Mouse (Mus musculus): ENCODE data around the gene Slc18a3. TPM values are rescaled to one million over a fixed set of nuclear protein-coding genes. Genes with fewer than 3 reads are reported as not detected.

Gene Slc18a3
- polyA plus RNA-seq, 1 experiment from 2014 or later: 0.08 TPM

DNA sequence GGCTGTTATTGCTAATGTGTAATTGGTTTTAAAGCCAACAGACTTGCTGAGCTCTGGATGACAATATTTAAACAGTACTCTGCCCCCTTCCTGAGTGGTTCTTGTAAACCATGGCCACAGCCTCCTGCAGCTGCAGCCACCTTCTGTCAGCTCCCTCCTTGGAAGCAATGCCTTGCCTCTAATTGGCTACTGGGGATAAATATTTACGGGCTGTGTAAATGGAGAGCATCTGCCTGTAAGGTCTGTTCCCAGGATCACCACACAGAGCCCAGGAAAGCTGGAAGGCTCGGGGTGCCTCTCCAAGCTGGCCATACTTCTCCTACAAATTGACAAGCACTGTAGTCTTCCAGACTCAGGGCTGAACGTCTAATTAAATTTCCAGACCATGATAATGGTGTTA is 24.9 kb downstream of the Slc18a3 start:
- Histone ChIP-seq H3K9ac (ENCODE audit: low read length) (no peak overlapping the region), H3K4me3 (ENCODE audit: low read depth, low read length) (no peak overlapping the region), H3K9me3 (ENCODE audit: control insufficient read depth, low read length) (no peaks in the 10 kb centered on the region), H3K4me1 (ENCODE audit: control insufficient read depth, insufficient read depth, low read length) (0 out of 2 replicates have a peak, but pooled peaks cover 4% of the 10 kb centered on the region), H3K27ac (replicated peaks; ENCODE audit: low read depth, low read length) (no peak overlapping the region), H3K36me3 (ENCODE audit: control insufficient read depth, insufficient read depth, low read length) (no peaks in the 10 kb centered on the region), H3K27me3 (ENCODE audit: control insufficient read depth, insufficient read depth, low read length) (no peaks in the 10 kb centered on the region), H3K4me2 (ENCODE audit: low read depth, severe bottlenecking) (no peak overlapping the region)
- DNase-seq (ENCODE audit: low spot score): no peak
- 12% methylated on average over 3 of the region's 3 CpGs for WGBS
- ATAC-seq (ENCODE audit: insufficient number of reproducible peaks, low FRiP score, low TSS enrichment, low read depth): no peak

DNA sequence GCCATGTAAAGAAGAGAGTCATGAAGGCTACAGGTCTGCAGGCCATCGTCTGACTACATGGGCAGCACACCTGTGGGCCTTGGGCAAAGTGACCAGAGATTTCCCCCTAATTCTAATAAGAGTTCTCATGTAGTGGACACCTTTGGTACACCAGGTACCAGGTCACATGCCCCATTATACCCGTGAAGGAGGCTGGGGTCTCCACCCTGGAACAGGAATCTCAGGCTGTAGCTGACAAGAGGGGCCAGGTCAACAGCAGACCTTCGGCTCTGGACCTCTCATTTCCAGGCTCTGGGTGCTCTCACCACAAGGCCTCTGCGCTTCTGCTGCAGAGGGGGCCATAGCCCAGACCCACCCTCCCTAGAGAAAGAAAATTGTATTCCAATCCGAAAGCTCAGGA is 25.3 kb downstream of the Slc18a3 start:
- H3K9me3 ChIP-seq (ENCODE audit: control insufficient read depth, low read length): no peaks in the 10 kb centered on the region
- H3K4me2 ChIP-seq (ENCODE audit: low read depth, severe bottlenecking): no peak overlapping the region
- WGBS: 51% methylated on average over 5 of the region's 5 CpGs
- H3K4me1 ChIP-seq (ENCODE audit: control insufficient read depth, insufficient read depth, low read length): 0 out of 2 replicates have a peak, but pooled peaks cover 4% of the 10 kb centered on the region
- no peak overlapping the region for H3K9ac ChIP-seq (ENCODE audit: low read length)
- ATAC-seq (ENCODE audit: insufficient number of reproducible peaks, low FRiP score, low TSS enrichment, low read depth) (no peak), DNase-seq (ENCODE audit: low spot score) (no peak)
- 0 out of 2 replicates have a peak overlapping the region, but pooled peaks have one; percentile 8 for H3K27ac ChIP-seq (replicated peaks; ENCODE audit: low read depth, low read length)
- no peaks in the 10 kb centered on the region for H3K36me3 ChIP-seq (ENCODE audit: control insufficient read depth, insufficient read depth, low read length)
- H3K4me3 ChIP-seq (ENCODE audit: low read depth, low read length): no peak overlapping the region
- H3K27me3 ChIP-seq (ENCODE audit: control insufficient read depth, insufficient read depth, low read length): no peaks in the 10 kb centered on the region

GRCm38 (mm10) chr14:32437352-32437793 is 27.3 kb downstream of the Slc18a3 start:
- H3K4me1 ChIP-seq (ENCODE audit: control insufficient read depth, insufficient read depth, low read length): 0 out of 2 replicates have a peak, but pooled peaks cover 4% of the 10 kb centered on the region
- 22% methylated on average over 5 of the region's 5 CpGs for WGBS
- no peaks in the 10 kb centered on the region for H3K36me3 ChIP-seq (ENCODE audit: control insufficient read depth, insufficient read depth, low read length)
- ATAC-seq (ENCODE audit: insufficient number of reproducible peaks, low FRiP score, low TSS enrichment, low read depth) (no peak), DNase-seq (ENCODE audit: low spot score) (peak; percentile 60)
- H3K4me2 ChIP-seq (ENCODE audit: low read depth, severe bottlenecking): no peak overlapping the region
- H3K9ac ChIP-seq (ENCODE audit: low read length): no peak overlapping the region
- no peak overlapping the region for H3K4me3 ChIP-seq (ENCODE audit: low read depth, low read length)
- no peaks in the 10 kb centered on the region for H3K9me3 ChIP-seq (ENCODE audit: control insufficient read depth, low read length)
- H3K27ac ChIP-seq (replicated peaks; ENCODE audit: low read depth, low read length): no peak overlapping the region
- H3K27me3 ChIP-seq (ENCODE audit: control insufficient read depth, insufficient read depth, low read length): no peaks in the 10 kb centered on the region

GRCm38 (mm10) chr14:32429030-32429602 is 35.5 kb downstream of the Slc18a3 start:
- Histone ChIP-seq H3K9ac (ENCODE audit: low read length) (no peak overlapping the region), H3K9me3 (ENCODE audit: control insufficient read depth, low read length) (no peaks in the 10 kb centered on the region), H3K4me3 (ENCODE audit: low read depth, low read length) (no peak overlapping the region), H3K36me3 (ENCODE audit: control insufficient read depth, insufficient read depth, low read length) (no peaks in the 10 kb centered on the region), H3K4me1 (ENCODE audit: control insufficient read depth, insufficient read depth, low read length) (no peaks in the 10 kb centered on the region), H3K4me2 (ENCODE audit: low read depth, severe bottlenecking) (no peak overlapping the region), H3K27me3 (ENCODE audit: control insufficient read depth, insufficient read depth, low read length) (no peaks in the 10 kb centered on the region), H3K27ac (replicated peaks; ENCODE audit: low read depth, low read length) (no peak overlapping the region)
- WGBS: 14% methylated on average over 8 of the region's 8 CpGs
- DNase-seq (ENCODE audit: low spot score) (no peak), ATAC-seq (ENCODE audit: insufficient number of reproducible peaks, low FRiP score, low TSS enrichment, low read depth) (no peak)

DNA sequence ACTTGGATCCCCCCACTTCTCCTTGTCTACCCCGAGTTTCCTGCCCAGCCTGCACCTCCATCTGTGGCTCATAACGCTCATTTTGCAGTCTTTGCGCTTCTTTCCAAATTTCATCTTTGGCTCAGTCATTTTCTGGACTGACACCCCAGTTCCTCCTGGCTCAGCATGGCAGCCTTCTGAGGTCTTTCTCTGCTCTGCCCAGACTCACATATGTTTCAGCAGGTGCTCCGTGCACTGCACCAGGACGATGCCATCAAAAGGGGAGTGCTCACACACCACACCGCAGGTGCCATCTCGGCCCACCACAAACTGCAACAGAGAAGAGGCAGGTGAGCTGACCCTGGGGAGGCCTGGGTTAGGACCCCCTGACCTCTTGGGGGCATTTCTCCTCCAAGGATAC is 40.7 kb downstream of the Slc18a3 start:
- 88% methylated on average over 7 of the region's 7 CpGs for WGBS
- no peak for ATAC-seq (ENCODE audit: insufficient number of reproducible peaks, low FRiP score, low TSS enrichment, low read depth)

GRCm38 (mm10) chr14:32418747-32419146 is 45.9 kb downstream of the Slc18a3 start:
- 89% methylated on average over 11 of the region's 11 CpGs for WGBS
- Histone ChIP-seq H3K9me3 (ENCODE audit: control insufficient read depth, low read length) (no peaks in the 10 kb centered on the region), H3K36me3 (ENCODE audit: control insufficient read depth, insufficient read depth, low read length) (no peaks in the 10 kb centered on the region), H3K27ac (replicated peaks; ENCODE audit: low read depth, low read length) (no peak overlapping the region), H3K4me2 (ENCODE audit: low read depth, severe bottlenecking) (no peak overlapping the region), H3K27me3 (ENCODE audit: control insufficient read depth, insufficient read depth, low read length) (no peaks in the 10 kb centered on the region), H3K4me3 (ENCODE audit: low read depth, low read length) (no peak overlapping the region), H3K9ac (ENCODE audit: low read length) (no peak overlapping the region), H3K4me1 (ENCODE audit: control insufficient read depth, insufficient read depth, low read length) (no peaks in the 10 kb centered on the region)
- DNase-seq (ENCODE audit: low spot score): no peak
- ATAC-seq (ENCODE audit: insufficient number of reproducible peaks, low FRiP score, low TSS enrichment, low read depth): no peak

More for the DNA sequence above, 40.7 kb downstream of the Slc18a3 start:
- no peak for DNase-seq (ENCODE audit: low spot score)
- no peak overlapping the region for H3K4me3 ChIP-seq (ENCODE audit: low read depth, low read length)
- H3K9ac ChIP-seq (ENCODE audit: low read length): no peak overlapping the region
- no peaks in the 10 kb centered on the region for H3K4me1 ChIP-seq (ENCODE audit: control insufficient read depth, insufficient read depth, low read length)
- H3K27ac ChIP-seq (replicated peaks; ENCODE audit: low read depth, low read length): no peak overlapping the region
- H3K27me3 ChIP-seq (ENCODE audit: control insufficient read depth, insufficient read depth, low read length): no peaks in the 10 kb centered on the region
- H3K36me3 ChIP-seq (ENCODE audit: control insufficient read depth, insufficient read depth, low read length): no peaks in the 10 kb centered on the region
- no peaks in the 10 kb centered on the region for H3K9me3 ChIP-seq (ENCODE audit: control insufficient read depth, low read length)
- H3K4me2 ChIP-seq (ENCODE audit: low read depth, severe bottlenecking): no peak overlapping the region

Other genes with a start within 250 kb of the Slc18a3 start
- gene Ogdhl, start 142.8 kb downstream of the Slc18a3 start, polyA plus RNA-seq (2014; fragmentation: Nextera tagmentation; extraction: Ambion mirVana): 17.6 and 18.8 TPM in 2 replicates
- gene 1700024G13Rik, start 76.5 kb downstream of the Slc18a3 start, polyA plus RNA-seq (2014; fragmentation: Nextera tagmentation; extraction: Ambion mirVana): not detected in 2 replicates
- not detected in 2 replicates for gene Chat, start 1.1 kb upstream of the Slc18a3 start, polyA plus RNA-seq (2014; fragmentation: Nextera tagmentation; extraction: Ambion mirVana)
- 26.5 and 28.2 TPM in 2 replicates for gene Ercc6, start 48.7 kb upstream of the Slc18a3 start, polyA plus RNA-seq (2014; fragmentation: Nextera tagmentation; extraction: Ambion mirVana)
- gene Prrxl1, start 134.6 kb upstream of the Slc18a3 start, polyA plus RNA-seq (2014; fragmentation: Nextera tagmentation; extraction: Ambion mirVana): 0.16 TPM in 1 of 2 replicates, not detected in the other
- 0.09 and 0.23 TPM in 2 replicates for gene 3425401B19Rik, start 220.4 kb upstream of the Slc18a3 start, polyA plus RNA-seq (2014; fragmentation: Nextera tagmentation; extraction: Ambion mirVana)

Data from limb, embryonic 11.5 days (tissue).